ENCODE assay signal across 8 mouse cellular contexts in the genomic region with DNA sequence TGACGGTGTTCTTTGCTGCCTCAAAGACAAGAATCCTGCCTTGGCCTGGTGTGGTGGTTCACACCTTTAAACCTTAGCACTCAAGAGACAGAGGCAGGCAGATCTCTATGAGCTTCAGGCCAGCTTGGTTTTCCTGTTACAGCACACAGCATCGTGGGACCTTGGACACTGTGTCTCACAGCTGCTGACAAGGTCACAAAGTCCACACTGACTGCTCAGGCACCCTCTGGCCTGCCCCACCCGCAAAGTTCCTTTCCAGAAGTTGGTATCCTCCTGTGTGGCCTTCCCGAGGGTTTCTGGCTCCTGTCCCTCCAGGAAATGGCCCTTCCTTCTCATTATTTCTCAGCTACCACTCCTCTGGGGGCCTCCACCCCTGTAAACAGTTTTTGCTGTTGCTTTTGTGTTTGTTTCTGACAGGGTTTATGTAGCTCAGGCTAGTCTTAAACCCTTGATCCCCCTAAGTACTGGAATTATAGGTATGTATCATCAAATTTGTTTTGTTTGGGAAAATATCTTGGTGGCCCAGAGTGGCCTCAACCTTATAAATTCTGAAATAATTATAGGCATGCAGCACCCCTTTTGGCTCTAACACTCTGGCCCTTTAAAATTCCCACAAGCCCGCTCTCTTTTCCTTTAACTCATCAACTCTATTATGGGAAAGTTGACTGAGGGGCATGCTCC. TPM values are rescaled to one million over a fixed set of nuclear protein-coding genes. Genes with fewer than 3 reads are reported as not detected.
DNase-seq lines count a peak whose midpoint lies in the region; ATAC-seq and TF ChIP-seq lines count a peak whose summit lies in the region.

A gene (plus strand): TSS at position 631 of the 681 bp plus-strand sequence.

- H3K9ac ChIP-seq in lung, postnatal 0 days (replicated peaks; ENCODE audit: low read depth), result no peak within 1 kb of the TSS
- H3K9ac ChIP-seq in embryonic facial prominence, embryonic 14.5 days (ENCODE audit: low read depth, low read length), result no peak within 1 kb of the TSS
- H3K9ac ChIP-seq in heart, embryonic 15.5 days, result no peak within 1 kb of the TSS

- ATAC-seq in lung, postnatal 0 days, result no peak
- ATAC-seq in embryonic facial prominence, embryonic 14.5 days (ENCODE audit: low read depth), result no peak
- no peak for ATAC-seq in heart, embryonic 15.5 days (replicated peaks; ENCODE audit: insufficient number of reproducible peaks, insufficient read depth, low FRiP score, low read depth)
- no peak for ATAC-seq in monocyte, adult 5-6 weeks (replicated peaks; ENCODE audit: insufficient number of reproducible peaks, low FRiP score, low TSS enrichment, poor library complexity, severe bottlenecking)

- no peaks in the 10 kb centered on the region for H3K36me3 ChIP-seq in lung, postnatal 0 days (ENCODE audit: insufficient read depth, low read length)
- H3K36me3 ChIP-seq in embryonic facial prominence, embryonic 14.5 days (ENCODE audit: control insufficient read depth, insufficient read depth, low read length), result no peaks in the 10 kb centered on the region
- no peaks in the 10 kb centered on the region for H3K36me3 ChIP-seq in heart, embryonic 15.5 days

- H3K9me3 ChIP-seq in lung, postnatal 0 days (ENCODE audit: low read length), result no peaks in the 10 kb centered on the region
- no peaks in the 10 kb centered on the region for H3K9me3 ChIP-seq in embryonic facial prominence, embryonic 14.5 days (ENCODE audit: control insufficient read depth, low read length)
- no peaks in the 10 kb centered on the region for H3K9me3 ChIP-seq in heart, embryonic 15.5 days (replicated peaks)

- no peak within 1 kb of the TSS for H3K4me3 ChIP-seq in lung, postnatal 0 days (ENCODE audit: low read depth, low read length)
- no peak within 1 kb of the TSS for H3K4me3 ChIP-seq in embryonic facial prominence, embryonic 14.5 days (ENCODE audit: low read depth, low read length)
- no peak within 1 kb of the TSS for H3K4me3 ChIP-seq in heart, embryonic 15.5 days

- H3K4me2 ChIP-seq in lung, postnatal 0 days (replicated peaks; ENCODE audit: low read depth, low read length), result no peak within 1 kb of the TSS
- no peak within 1 kb of the TSS for H3K4me2 ChIP-seq in embryonic facial prominence, embryonic 14.5 days (ENCODE audit: low read depth, low read length)
- no peak within 1 kb of the TSS for H3K4me2 ChIP-seq in heart, embryonic 15.5 days

- no peak for DNase-seq in lung, postnatal 0 days (ENCODE audit: low spot score)
- no peak for DNase-seq in lung, adult 18-20 months
- DNase-seq in embryonic facial prominence, embryonic 14.5 days (ENCODE audit: low spot score), result no peak
- no peak for DNase-seq in left cerebral cortex, postnatal 14 days (ENCODE audit: low spot score in 2 of 2)
- DNase-seq in cerebellum, postnatal 25 days, result no peak
- no peak for DNase-seq in right cerebral cortex, adult 2 months (ENCODE audit: low spot score in 2 of 2)

- intact Hi-C loops in left cerebral cortex, postnatal 14 days (cut with DNase I), result no loop called here

- H3K27me3 ChIP-seq in lung, postnatal 0 days (replicated peaks; ENCODE audit: insufficient read depth, low read length), result no peaks in the 10 kb centered on the region
- no peaks in the 10 kb centered on the region for H3K27me3 ChIP-seq in embryonic facial prominence, embryonic 14.5 days (replicated peaks; ENCODE audit: control insufficient read depth, insufficient read depth, low read length)
- no peaks in the 10 kb centered on the region for H3K27me3 ChIP-seq in heart, embryonic 15.5 days

- TF ChIP-seq CTCF in lung, postnatal 0 days (IDR thresholded peaks at IDR 0.05), result no peak

- H3K27ac ChIP-seq in lung, postnatal 0 days (ENCODE audit: low read length), result no peak within 1 kb of the TSS
- no peak within 1 kb of the TSS for H3K27ac ChIP-seq in embryonic facial prominence, embryonic 14.5 days (replicated peaks; ENCODE audit: low read depth, low read length)
- no peak within 1 kb of the TSS for H3K27ac ChIP-seq in heart, embryonic 15.5 days

- no peaks in the 10 kb centered on the region for H3K4me1 ChIP-seq in lung, postnatal 0 days (ENCODE audit: insufficient read depth, low read depth, low read length)
- no peaks in the 10 kb centered on the region for H3K4me1 ChIP-seq in embryonic facial prominence, embryonic 14.5 days (ENCODE audit: control insufficient read depth, insufficient read depth, low read length)
- peaks cover 14% of the 10 kb centered on the region for H3K4me1 ChIP-seq in heart, embryonic 15.5 days (replicated peaks)

- WGBS in lung, postnatal 0 days, result 55% methylated on average over 5 of the region's 5 CpGs
- 74% methylated on average over 5 of the region's 5 CpGs for WGBS in embryonic facial prominence, embryonic 14.5 days
- WGBS in heart, embryonic 15.5 days, result 63% methylated on average over 5 of the region's 5 CpGs

- TF ChIP-seq EP300 in lung, postnatal 0 days (IDR thresholded peaks at IDR 0.05), result no peak

RNA-seq across cellular contexts. Expression of the gene that starts here (rescaled TPM):
- 10.8 and 11.4 TPM in 2 replicates for polyA plus RNA-seq in lung, postnatal 0 days (2015; fragmentation: Nextera tagmentation; extraction: Ambion mirVana)
- polyA plus RNA-seq in embryonic facial prominence, embryonic 14.5 days (2014; fragmentation: Nextera tagmentation; extraction: Ambion mirVana), result 60.4 and 60.8 TPM in 2 replicates
- 51.3 and 53.8 TPM in 2 replicates for polyA plus RNA-seq in heart, embryonic 15.5 days (2015; fragmentation: Nextera tagmentation; extraction: Ambion mirVana)
- total RNA-seq in left cerebral cortex, postnatal 14 days (2021), result 10 to 100 TPM; 37.2 to 39.2 TPM
- total RNA-seq in monocyte, adult 5-6 weeks (2017), result 23.4 to 30.7 TPM (median 23.8 TPM) in 3 replicates
